Mouse (Mus musculus) thymus, adult 2 months (tissue): ENCODE results near the gene Izumo2. TPM values are rescaled to one million over a fixed set of nuclear protein-coding genes. Genes with fewer than 3 reads are reported as not detected.

Experiments
- DNase-seq: peaks from one replicate; pipeline ENCODE4 v3.0.0; 2021
- H3K27ac ChIP-seq: fragments of 200-500 bp; 2 replicates; pipeline ENCODE4 v1.5.1; 2012; ENCODE audit warnings: low read length, control low read depth; ENCODE audit not compliant: control insufficient read depth, insufficient read depth
- H3K27me3 ChIP-seq: fragments of 200-500 bp; 2 replicates; pipeline ENCODE4 v1.6.1; 2012; ENCODE audit warnings: mild to moderate bottlenecking, low read length, moderate library complexity, mixed read lengths; ENCODE audit not compliant: control insufficient read depth, insufficient read depth
- H3K36me3 ChIP-seq: fragments of 200-500 bp; 2 replicates; pipeline ENCODE4 v1.6.1; 2012; ENCODE audit warnings: mild to moderate bottlenecking, low read length, moderate library complexity; ENCODE audit not compliant: control insufficient read depth, insufficient read depth
- H3K4me1 ChIP-seq: fragments of 200-500 bp; replicated peaks from 2 replicates; pipeline ENCODE4 v1.6.1; 2012; ENCODE audit warnings: low read length; ENCODE audit not compliant: control insufficient read depth, insufficient read depth
- H3K4me3 ChIP-seq: fragments of 200-500 bp; 2 replicates; pipeline ENCODE4 v1.5.1; 2012; ENCODE audit warnings: mild to moderate bottlenecking, low read length, control low read depth, moderate library complexity; ENCODE audit not compliant: control insufficient read depth, insufficient read depth
- CTCF ChIP-seq: fragments of 200-500 bp; IDR thresholded peaks from 2 replicates; pipeline ENCODE4 v1.5.1; 2012; ENCODE audit warnings: mild to moderate bottlenecking, control low read depth, low read length, moderate library complexity, borderline replicate concordance; ENCODE audit not compliant: control insufficient read depth, poor library complexity, insufficient read depth; ENCODE audit errors: extremely low read depth
- POLR2A ChIP-seq: fragments of 200-500 bp; IDR thresholded peaks from 2 replicates; pipeline ENCODE4 v1.6.1; 2012; ENCODE audit warnings: mild to moderate bottlenecking, low read length, control low read depth, moderate library complexity; ENCODE audit not compliant: control insufficient read depth, poor library complexity, insufficient read depth; ENCODE audit errors: extremely low read depth
- WGBS: fragments of 180-500 bp; shearing (Covaris S2); methylation state at CpG from one replicate; pipeline ENCODE4 v1.1.7; 2018; 5-methylcytosine and 5-hydroxymethylcytosine counted together
- polyA plus RNA-seq: library from polyadenylated mRNA; depleted of rRNA; stranded (reverse); fragments of >200 nt; gene quantifications from 2 replicates; pipeline ENCODE4 v1.2.3, GENCODE M21; 2012; rRNA removed

The Izumo2 gene
- polyA plus RNA-seq: not detected in 2 replicates

DNA sequence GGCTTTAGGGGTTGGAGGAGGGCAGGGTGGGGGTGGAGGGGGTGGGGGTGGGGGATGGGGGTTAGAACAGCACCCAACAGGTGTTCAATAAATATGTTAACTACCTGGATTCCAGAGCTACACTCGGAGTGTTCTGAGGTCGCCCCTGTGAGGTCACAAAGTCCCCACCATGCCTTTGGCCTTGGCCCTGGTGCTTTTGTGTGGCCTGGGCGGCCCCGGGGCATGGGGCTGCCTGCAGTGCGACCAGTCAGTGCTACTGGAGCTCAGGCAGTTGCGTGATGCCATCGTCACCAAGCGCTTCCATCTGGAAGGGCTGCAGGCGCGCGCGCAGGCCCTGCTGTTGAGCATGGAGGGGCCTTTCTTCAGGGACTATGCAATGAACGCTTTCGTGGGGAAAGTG is at the start of gene Izumo2:
Gene Izumo2, plus strand, starts transcription at position 169 of the 400 bp plus-strand sequence.
- H3K36me3 ChIP-seq: no peaks in the 10 kb centered on the region
- H3K27me3 ChIP-seq: no peaks in the 10 kb centered on the region
- H3K4me3 ChIP-seq: no peak within 1 kb of the TSS
- no peaks in the 10 kb centered on the region for H3K4me1 ChIP-seq
- H3K27ac ChIP-seq: no peak within 1 kb of the TSS
- WGBS: 88% methylated on average over 14 of the region's 14 CpGs
- TF ChIP-seq POLR2A (no peak), CTCF (no peak)
- DNase-seq: no peak

DNA sequence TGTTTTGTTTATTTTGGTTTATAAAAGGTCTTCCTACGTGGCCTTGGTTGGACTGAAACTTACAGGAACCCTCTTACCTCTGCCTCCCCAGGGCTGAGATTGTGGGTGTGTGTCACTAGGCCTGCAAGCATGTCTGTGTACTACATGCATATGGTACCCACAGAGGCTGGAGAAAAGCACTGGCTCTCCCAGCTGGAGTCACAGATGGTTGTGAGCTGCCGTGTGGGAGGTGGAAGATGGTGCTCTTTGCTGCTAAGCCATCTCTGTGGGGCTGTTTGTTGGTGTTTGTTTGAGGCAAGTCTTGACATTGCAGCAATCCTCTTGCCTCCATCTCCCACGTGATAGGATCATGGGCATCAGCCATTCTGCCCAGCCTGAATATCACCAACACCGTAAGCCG is 47.3 kb upstream of the Izumo2 start:
- H3K4me1 ChIP-seq: no peaks in the 10 kb centered on the region
- no peak overlapping the region for H3K27ac ChIP-seq
- H3K36me3 ChIP-seq: no peaks in the 10 kb centered on the region
- no peaks in the 10 kb centered on the region for H3K27me3 ChIP-seq
- no peak for DNase-seq
- WGBS: 90% methylated on average over 5 of the region's 5 CpGs
- no peak overlapping the region for H3K4me3 ChIP-seq
- no peak for TF ChIP-seq POLR2A

DNA sequence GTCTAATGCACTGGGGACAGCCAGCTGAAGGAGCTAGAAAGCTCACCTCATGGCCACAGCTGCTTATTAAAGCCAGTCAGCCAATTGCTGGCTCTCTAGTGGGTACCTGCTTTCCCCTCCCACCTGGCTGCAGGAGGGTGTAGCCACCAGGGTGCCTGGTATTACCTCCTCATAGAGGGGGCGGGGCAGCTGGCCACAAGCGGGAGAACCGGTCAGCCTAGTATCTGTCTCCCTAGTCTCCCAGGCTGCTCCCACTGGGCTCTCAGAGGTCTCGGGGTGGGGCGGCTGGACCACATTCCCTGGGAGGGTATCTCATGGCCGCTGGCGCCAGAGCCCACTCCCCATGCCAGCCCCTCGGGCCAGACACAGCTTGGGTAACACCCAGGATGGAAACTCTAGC is 46.4 kb upstream of the Izumo2 start:
- H3K27ac ChIP-seq: no peak overlapping the region
- 83% methylated on average over 8 of the region's 8 CpGs for WGBS
- DNase-seq: no peak
- no peak for TF ChIP-seq CTCF
- TF ChIP-seq POLR2A: no peak
- H3K4me3 ChIP-seq: no peak overlapping the region
- H3K27me3 ChIP-seq: no peaks in the 10 kb centered on the region
- H3K36me3 ChIP-seq: no peaks in the 10 kb centered on the region
- H3K4me1 ChIP-seq: no peaks in the 10 kb centered on the region

DNA sequence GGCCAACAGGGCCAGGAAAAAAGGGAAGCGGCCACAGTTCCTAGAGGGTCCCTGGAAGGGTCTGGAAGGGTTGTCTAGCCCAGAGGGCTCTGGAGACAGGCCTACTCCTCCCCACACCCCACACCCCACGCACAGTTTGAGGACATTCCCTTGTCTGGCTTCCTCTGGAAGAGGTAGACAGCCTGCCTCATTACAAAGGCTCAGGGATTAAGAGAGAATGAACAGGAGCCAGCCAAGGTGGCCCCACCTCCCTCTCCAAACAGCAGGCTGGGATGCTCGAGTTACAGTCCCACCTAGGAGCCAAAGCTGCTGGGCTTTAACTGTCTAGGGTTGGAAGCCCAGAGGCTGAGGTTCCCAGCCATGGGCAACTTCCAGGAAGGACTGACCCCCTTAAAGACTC is 46.0 kb upstream of the Izumo2 start:
- DNase-seq: no peak
- no peak overlapping the region for H3K27ac ChIP-seq
- WGBS: 54% methylated on average over 3 of the region's 3 CpGs
- no peaks in the 10 kb centered on the region for H3K36me3 ChIP-seq
- H3K4me1 ChIP-seq: no peaks in the 10 kb centered on the region
- no peaks in the 10 kb centered on the region for H3K27me3 ChIP-seq
- no peak for TF ChIP-seq POLR2A
- no peak for TF ChIP-seq CTCF
- no peak overlapping the region for H3K4me3 ChIP-seq

DNA sequence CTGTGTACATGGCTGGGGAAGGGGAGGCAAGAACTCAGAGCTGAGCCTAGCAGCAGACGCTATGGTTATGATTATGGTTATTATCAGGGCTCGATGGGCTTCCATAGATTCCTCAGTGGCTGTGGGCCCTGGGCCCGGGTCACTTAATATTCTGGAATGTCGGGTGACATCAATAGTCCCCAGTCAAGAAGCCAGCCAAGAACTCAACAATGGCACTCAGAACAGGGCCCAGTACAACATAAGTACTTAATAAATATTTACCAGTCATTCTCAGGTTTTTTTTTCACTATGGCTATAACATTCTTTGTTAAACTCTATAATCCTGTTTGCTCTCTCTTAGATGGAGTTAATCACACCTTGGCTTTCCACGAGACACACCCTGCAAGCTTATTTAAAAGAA is 45.0 kb upstream of the Izumo2 start:
- TF ChIP-seq POLR2A (no peak), CTCF (no peak)
- no peak for DNase-seq
- Histone ChIP-seq H3K4me1 (no peaks in the 10 kb centered on the region), H3K36me3 (no peaks in the 10 kb centered on the region), H3K27me3 (no peaks in the 10 kb centered on the region), H3K4me3 (no peak overlapping the region), H3K27ac (no peak overlapping the region)
- 93% methylated on average over 5 of the region's 5 CpGs for WGBS

DNA sequence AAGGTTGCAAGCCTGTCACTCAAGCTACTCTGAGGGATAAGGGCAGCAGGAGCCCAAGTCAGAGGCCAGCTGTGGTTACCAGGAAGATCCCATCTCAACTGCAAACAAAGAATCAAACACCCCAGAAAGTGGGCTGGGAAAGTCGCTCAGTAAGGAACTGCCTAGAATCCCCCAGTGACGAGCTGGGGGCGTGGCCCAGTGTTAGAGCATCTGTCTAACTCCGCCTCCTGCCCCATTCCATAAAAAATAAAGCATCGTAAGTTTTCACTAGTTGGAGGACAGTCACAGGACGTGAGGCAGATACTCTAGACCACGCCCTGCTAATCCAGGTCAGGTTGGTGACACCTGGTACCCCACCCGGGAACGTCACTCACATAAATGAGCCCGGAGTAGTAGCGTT is 43.8 kb upstream of the Izumo2 start:
- Histone ChIP-seq H3K27me3 (no peaks in the 10 kb centered on the region; the same call in 1 of the 2 replicates), H3K4me1 (no peaks in the 10 kb centered on the region), H3K36me3 (no peaks in the 10 kb centered on the region), H3K4me3 (no peak overlapping the region), H3K27ac (no peak overlapping the region)
- WGBS: 83% methylated on average over 11 of the region's 11 CpGs
- DNase-seq: no peak
- TF ChIP-seq CTCF: no peak

DNA sequence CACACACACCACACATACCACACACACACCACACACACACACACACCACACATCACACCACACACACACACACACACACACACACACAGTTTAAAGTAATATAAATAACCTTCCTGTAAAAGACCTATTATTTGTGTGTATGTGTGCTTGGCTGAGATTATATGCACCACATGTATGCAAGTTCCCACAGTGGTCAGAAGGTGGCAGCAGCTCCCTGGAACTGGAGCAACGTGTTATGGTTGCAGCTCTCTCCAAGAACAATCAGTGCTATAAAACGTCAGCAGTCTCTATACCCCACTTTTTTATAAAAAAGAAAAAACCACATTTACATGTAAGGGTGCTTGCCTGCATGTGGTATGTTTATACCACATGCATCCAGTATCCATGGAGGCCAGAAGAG is 42.1 kb upstream of the Izumo2 start:
- WGBS: 82% methylated on average over 2 of the region's 2 CpGs

More for the DNA sequence above, 42.1 kb upstream of the Izumo2 start:
- no peak for DNase-seq
- TF ChIP-seq CTCF: no peak
- TF ChIP-seq POLR2A: no peak
- H3K36me3 ChIP-seq: no peaks in the 10 kb centered on the region
- H3K27ac ChIP-seq: no peak overlapping the region
- no peaks in the 10 kb centered on the region for H3K4me1 ChIP-seq
- no peaks in the 10 kb centered on the region; the same call in 1 of the 2 replicates for H3K27me3 ChIP-seq
- no peak overlapping the region for H3K4me3 ChIP-seq
